Mouse (Mus musculus): ENCODE measurements around the gene Gm6525.
A peak's percentile ranks its signal among the peaks of the same experiment; 100 is the strongest.

Gm6525 gene

DNA sequence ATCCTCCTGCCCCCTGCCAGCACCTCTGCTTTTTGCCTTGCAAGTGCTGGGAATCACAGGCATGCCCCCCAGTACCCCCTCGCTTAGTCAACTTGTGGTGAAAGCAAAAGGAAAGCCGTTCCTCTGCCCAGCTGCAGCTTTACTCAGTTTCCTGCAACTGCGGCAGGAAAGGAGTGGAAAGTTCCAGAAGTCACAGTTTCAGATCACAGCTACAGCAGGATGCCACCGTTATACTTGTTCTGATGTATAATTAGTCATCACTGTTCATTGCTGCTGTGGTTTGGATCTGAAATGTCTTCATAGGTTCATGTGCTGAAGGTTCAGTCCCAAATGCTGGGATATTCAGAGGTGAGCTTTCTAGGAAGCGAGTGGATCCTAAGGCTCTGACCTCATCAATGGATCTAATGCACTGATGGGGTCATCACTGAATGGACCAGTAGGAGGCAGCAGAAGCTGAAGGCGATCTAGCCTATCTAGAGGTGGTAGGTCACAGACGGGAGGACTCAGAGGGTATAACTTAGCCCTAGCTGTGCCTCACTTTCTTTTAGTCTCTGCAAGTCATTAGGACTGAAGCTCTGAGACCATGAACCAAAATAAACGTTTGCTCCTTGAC, 4.4 kb upstream of the Gm6525 start:
- no peak for DNase-seq (ENCODE audit: low read depth)

GRCm38 (mm10) chr3:84172406-84172805, 1.5 kb upstream of the Gm6525 start:
- DNase-seq (ENCODE audit: low read depth), result no peak

- peak; percentile 90 for DNase-seq (ENCODE audit: low read depth)
Measured at GRCm38 (mm10) chr3:84175337-84176315, 1.7 kb downstream of the Gm6525 start.

- DNase-seq (ENCODE audit: low read depth), result no peak
Measured at GRCm38 (mm10) chr3:84177834-84178233, 3.9 kb downstream of the Gm6525 start.

DNA sequence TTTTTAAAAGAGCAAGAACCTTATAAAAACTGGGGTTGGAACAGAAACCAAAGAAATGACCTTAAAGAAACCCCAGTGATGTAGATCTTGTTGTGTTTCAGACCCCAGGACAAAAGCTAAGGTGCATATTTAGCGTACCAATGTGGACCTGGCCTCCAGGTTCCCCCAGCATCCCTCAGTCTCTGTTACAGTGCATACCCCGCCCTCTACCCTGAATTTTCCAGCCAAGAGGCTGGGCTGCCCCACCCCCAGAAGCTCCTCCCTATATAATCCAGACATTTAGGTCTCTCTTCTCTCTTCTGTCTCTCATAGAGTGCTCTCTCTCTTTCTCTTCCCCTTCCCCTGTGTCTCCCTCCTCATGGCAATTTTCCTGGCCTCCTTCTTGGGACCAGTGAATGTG, 6.4 kb downstream of the Gm6525 start:
- no peak for DNase-seq (ENCODE audit: low read depth)

- no peak for DNase-seq (ENCODE audit: low read depth)
Measured at GRCm38 (mm10) chr3:84181102-84181501, 7.2 kb downstream of the Gm6525 start.

GRCm38 (mm10) chr3:84181717-84182116, 7.8 kb downstream of the Gm6525 start:
- DNase-seq (ENCODE audit: low read depth), result no peak

GRCm38 (mm10) chr3:84189629-84190173, 15.8 kb downstream of the Gm6525 start:
- no peak for DNase-seq (ENCODE audit: low read depth)

DNA sequence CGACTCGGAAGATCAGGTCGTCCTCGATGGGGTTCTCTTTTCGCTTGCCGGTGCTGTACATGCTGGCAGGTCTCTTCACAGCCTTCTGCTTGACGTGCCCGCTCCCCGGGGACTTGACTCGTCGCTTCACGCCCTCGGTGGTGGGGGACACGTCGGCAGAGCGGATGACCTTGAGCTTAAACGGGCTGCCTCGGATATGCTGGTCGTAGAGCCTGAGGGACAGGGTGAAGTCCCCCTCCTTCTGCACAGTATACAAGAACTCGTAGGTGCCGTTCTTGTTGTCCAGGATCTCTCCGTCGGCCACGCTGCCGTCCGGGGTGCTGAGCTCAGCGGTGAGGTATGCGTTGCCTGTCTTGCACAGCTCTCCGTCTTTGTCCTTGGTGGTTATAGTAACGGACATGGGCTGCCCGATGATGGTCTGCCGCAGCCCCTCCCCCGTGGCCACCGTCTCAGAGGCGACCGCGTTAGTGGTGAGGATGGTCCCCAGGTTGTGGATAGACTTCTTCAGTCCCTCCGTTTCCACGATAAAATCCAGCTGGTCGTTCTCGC, 16.7 kb downstream of the Gm6525 start:
- no peak for DNase-seq (ENCODE audit: low read depth)

- DNase-seq (ENCODE audit: low read depth), result no peak
Measured at GRCm38 (mm10) chr3:84191141-84191881, 17.4 kb downstream of the Gm6525 start.

GRCm38 (mm10) chr3:84193881-84194280, 20.0 kb downstream of the Gm6525 start:
- no peak for DNase-seq (ENCODE audit: low read depth)

DNA sequence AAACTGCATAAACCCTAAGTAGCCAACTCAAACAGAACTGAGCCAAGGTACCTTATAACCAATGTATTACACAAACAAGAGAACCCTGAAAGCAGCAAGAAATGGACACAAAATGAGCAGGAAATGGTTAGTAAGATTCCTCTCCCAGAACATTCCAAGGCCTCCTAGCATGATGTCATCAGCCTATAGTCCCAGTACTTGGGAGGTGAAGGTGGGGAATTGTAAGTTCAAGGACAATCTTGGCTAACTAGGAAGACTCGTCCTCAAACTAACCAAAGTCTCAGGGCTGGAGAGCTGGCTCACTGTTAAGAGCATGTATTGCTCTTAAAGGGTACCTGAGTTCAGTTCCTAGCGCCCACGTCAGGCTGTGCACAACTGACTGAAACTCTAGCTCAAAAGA, 24.3 kb downstream of the Gm6525 start:
- no peak for DNase-seq (ENCODE audit: low read depth)

DNA sequence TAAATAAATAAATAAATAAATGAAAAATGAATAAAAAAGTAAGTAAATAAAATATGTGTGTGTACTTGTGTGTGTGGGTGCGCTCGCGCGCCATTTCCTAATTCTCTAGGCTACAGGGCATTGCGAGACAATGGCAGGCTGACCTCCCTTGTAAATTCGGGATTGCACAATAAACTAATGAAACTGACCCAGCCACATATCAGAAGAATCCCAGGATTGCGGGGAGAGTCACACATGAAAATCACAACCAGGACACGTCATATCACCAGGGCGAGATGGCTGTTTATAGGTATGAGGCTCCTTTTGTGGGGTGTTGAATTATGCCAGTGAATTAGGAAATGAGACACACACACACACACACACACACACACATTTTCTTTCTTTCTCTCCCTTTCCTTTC, 25.6 kb downstream of the Gm6525 start:
- no peak for DNase-seq (ENCODE audit: low read depth)

- no peak for DNase-seq (ENCODE audit: low read depth)
Measured at GRCm38 (mm10) chr3:84200559-84201420, 26.9 kb downstream of the Gm6525 start.

DNA sequence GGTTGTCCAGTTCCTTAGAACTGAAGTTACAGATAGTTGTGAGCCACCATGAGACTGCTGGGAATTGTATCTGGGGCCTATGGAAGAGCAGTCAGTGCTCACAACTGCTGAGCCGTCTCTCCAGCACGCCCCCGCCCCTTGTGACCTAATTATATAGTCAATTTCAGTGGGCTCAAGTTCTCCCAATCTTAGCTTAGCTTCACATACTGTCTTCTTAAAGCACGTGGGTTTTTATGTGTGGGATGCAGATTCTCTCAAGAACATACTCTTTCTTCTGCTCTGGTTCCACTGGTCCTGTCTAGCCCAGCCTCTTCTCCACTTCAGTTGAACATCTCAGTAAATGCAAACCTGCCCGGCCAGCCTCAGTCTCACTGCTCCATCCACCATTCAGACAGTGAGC, 30.7 kb downstream of the Gm6525 start:
- DNase-seq (ENCODE audit: low read depth), result no peak

DNA sequence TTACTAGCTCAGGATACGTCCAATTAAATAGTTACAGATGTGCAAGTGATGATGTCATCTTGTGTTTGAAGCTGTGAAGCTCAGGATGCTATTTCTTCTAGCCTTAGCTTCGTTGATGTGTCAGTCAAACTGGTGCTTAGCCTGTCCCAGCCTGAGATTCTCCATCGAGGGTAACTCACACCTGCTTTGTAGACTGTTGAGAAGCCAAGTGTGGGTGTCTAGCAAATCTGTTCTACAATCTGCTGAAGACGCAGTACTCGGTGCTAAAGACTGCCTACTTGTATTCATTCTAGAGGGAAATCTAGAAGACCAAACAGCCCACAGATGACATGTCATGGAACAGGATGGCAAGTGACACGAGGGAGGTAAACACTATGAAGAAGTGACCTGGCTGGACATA, 31.7 kb downstream of the Gm6525 start:
- DNase-seq (ENCODE audit: low read depth), result no peak

- DNase-seq (ENCODE audit: low read depth), result peak; percentile 67
Measured at GRCm38 (mm10) chr3:84206106-84206505, 32.2 kb downstream of the Gm6525 start.

DNA sequence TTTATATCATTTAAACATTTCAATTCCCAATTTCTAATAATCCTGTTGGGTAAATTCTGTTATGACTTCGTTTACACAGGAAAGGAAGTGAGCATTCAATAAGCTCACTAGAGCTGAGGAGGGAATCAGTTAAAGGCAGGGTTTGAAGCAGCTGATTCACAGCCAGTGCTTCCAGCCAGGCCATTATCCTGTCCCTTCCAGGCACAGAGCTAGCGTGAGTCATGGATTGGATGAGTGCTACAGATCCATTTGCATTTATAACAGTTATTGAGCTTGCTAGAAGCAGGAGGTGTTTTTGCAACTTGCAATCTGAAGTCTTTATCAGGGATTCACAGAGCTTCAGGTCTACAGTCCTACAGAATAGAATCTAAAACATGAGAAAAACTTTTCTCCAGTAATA, 33.5 kb downstream of the Gm6525 start:
- DNase-seq (ENCODE audit: low read depth), result peak; percentile 79

- peak; percentile 62 for DNase-seq (ENCODE audit: low read depth)
Measured at GRCm38 (mm10) chr3:84208475-84208874, 34.6 kb downstream of the Gm6525 start.

DNA sequence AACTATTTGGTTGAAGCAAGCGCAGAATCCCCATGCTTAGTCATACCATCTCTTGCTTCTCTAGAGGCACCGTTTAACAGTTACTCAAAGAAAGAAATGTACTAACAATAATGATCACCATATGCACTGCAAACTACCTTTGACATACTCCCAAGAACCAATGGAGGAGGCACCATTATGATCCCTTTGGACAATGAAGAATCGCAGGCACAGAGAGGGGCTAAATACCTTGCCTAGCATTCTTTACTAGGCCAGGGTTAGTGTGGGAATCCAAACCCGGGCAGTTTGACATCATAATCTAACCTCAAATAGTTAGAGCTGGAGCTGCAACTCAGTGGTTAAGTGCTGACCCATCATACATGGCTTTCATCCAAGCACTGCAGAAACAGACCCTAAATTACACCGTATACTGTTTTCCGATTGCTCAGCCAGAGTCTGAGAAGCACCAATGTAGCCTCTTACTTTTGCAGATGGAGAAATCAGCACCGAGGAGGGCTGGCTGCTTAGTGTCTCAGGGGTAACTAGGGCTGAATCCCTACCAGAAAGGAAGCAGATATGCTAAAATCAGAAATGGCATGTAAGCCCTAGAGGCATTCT, 35.1 kb downstream of the Gm6525 start:
- DNase-seq (ENCODE audit: low read depth), result peak; percentile 90

All from NIH3T3 (cell line).